Mouse (Mus musculus) cerebellum, postnatal 4 days (tissue): ENCODE measurements around the gene Ift122.

Source experiments
- DNase-seq, 2 experiments: peaks; one replicate each; pipeline ENCODE4 v3.0.0; 2022; ENCODE audit warnings: low spot score in 2 of 2, mixed read lengths in 1 of 2

Ift122 gene

GRCm38 (mm10) chr6:115853091-115853813 is at the start of gene Ift122, which contains the start of gene Mbd4:
TSS of gene Ift122 (plus strand) at chr6:115853470.
TSS of gene Mbd4 (minus strand) at chr6:115853371.
- DNase-seq: peak; percentile 85 to 96

DNA sequence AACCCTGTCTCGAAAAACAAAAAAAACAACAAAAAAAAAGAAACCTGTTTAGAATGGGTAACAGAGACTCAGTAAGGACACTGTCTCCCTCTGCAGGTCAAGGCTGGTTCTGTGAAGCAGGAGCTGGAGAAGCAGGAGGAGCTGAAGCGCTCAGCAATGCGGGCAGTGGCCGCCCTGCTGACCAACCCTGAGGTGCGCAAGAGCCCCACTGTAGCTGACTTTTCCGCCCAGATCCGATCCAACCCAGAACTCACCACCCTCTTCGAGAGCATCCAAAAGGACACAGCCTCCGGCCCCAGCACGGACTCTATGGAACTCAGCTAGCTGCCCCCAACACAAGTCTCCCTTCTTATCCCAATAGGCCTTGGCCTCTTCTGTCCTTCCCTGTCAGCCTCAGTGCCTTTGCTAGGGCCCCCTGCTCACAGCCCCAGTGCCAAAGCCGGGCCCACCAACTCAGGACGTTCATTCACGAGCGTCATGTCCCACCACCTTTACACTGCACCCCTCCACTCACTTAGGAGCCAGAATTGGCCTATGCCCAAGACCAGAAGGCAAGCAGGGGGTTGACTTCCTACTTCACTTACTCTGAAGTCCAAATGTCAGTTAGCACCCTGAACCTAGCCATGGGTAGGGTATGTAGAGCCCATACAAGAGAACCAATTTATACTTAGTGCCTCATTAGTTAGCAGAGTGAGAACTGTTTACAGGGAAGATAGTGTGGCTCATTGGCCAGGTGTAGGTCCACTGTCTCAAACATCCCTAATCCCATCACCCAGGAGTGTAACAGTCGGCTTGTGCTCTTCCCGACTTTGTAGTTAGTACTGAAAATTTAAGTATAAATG is 49.5 kb upstream of the Ift122 start:
- peak in 1 of 2 experiments; percentile 72 for DNase-seq

DNA sequence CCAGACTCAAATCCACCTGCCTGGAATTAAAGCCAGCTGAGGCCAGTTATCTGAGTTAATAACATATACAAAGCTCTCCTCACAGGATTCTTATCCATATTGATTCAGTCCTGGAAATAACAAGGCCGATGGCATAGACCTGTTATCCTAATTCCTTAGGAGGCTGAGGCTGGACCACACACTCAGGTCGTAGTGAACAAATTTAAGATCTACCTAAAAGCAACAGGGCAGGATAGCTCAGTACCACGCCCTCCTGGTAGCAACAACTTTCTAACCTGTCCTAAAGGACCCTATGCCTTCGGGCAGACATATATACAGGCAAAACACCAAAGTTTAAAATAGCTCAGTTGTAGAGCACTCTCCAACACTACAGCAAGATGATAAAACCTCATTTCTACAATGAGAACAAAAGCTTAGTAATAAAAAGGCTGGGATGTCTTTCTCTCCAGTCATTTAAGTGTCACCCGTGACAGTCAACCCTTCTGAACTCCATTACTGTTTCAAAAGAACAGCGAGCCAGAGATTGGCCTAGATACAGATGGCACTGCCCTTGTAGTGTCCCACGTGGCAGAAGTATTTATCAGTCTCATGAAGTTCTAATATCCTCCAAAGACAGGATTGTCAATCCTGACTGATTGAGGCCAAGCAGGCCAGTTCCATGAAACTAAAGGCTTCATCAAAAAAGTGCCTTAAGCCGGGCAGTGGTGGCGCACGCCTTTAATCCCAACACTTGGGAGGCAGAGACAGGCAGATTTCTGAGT is 48.7 kb upstream of the Ift122 start:
- no peak for DNase-seq

DNA sequence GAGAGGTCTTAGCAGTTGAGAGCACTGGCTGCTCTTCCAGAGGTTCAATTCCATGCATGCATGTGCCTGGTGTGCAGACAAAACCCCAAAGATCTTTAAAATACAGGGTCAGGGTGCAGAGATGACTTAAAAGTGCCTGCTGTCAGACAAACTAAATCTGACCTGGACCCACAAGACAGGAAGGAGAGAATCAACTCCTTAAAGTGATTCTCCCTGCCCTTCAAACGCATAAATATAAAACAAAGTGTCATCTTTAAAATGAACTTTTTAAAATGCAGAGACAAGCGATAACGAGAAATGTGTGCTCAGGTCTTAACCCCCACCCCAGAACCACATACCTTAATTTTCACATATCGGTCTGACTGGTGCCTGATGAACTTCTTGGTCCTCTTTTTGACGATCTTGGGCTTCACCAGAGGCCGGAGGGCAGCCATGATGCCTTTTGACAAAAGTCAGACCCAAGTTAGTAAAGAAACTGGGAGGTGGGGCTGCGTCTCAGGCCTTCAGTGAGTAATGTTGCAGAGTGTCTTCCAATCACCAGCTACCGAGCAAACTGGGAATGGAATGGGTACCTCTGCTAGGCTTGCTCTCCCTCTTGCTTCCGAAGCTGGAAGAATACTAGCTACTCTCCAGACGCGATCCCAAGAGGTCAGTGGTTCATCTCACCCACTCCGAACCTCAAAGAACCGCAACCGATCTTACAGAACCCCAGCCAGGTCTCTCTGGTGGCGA is 45.6 kb upstream of the Ift122 start:
- no peak for DNase-seq

DNA sequence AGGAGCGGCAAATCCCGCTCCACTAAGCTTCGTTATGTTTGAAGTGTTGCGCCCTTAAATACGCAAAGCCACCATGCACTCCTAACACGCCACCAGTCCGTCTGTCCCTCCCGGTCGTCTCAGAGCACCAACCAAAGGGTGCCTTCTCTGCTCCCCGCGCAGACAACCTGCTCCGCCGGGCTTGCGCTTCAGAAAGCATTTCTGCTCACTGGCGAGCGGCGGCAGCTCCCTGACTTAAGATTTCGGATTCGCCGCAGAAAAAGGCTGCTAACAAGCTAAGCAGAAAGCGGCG is 45.1 kb upstream of the Ift122 start:
- DNase-seq: no peak

DNA sequence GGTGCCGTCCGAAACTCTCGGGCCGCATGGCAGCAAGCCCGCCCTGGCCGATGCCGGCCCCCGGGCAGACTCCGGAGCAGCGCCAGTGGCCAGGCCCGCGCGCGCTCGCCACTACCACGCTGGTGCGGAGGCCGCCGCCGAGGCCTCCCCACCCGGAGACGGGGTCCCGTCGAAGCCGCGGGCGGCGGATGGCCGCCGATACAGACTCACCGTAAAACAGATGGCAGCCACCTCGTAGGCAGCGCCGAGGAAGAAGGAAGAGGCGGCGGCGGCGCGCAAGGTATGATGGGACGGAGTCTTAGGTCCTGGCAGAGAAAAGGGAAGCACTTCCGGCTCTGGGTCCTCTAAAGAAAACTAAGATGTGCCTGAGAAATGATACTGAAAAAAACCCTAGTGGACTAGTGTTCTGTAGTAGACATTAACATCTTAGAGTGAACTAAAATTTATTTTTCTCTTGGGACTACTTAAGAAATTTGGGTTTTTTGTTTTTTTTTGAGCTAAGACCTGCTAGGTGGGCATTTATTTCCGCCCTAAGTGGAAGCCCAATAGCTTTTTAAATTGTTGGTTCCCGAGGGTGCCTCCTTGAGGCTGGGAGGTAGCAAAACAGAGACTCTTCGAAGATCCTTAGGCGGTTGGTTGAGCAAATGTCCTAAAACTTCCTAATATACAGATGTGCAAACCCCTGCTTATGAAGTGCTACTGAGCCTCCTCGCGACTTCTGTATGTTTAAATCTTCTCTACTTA is 44.6 kb upstream of the Ift122 start, which contains the start of gene Rpl32:
TSS of gene Rpl32 (minus strand) at position 260 of the 744 bp plus-strand sequence.
- DNase-seq: peak; percentile 59 to 82

- no peak for DNase-seq
These were observed 41.7 kb upstream of the Ift122 start for GRCm38 (mm10) chr6:115811606-115812005.

DNA sequence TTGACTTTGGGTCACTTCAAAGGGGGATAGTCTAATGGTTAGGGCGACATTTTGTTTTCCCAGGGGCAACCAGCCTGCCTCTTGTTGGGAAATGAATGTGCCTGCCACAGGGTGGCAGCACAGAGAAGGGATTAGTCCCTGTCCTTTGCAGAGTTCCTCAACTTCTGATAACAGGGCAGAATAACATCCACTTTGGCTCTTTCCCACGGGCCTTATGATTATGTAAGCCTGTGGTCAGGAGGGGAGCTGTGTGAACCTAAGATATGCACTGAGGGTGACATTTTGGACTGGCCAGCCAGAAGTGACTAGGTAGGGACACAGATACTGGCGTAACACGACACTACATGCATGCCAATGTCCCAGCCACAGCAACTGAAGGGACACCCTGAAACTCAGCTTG is 39.2 kb upstream of the Ift122 start:
- peak in 1 of 2 experiments; percentile 50 for DNase-seq

GRCm38 (mm10) chr6:115815041-115815440 is 38.2 kb upstream of the Ift122 start:
- no peak for DNase-seq

DNA sequence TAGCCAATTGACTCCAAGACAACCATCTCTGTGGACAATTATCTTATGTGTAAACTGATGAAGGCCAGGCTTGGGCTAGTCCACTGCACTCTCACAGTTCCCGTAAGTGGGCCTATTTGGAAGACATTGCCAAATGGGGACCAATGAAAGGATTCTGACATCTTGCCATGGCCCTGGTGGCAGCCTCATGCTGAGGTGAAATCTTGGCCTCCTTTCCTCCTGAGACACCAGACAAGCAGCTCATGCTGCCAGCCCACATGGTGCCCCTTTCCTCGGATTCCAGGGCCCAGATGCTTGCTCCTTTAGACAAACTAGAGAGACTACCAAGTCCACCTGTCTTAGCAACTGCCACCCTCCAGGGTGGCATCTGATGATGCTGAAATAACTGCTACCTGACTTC is 35.1 kb upstream of the Ift122 start:
- DNase-seq: no peak

- DNase-seq: no peak
These were observed 31.9 kb upstream of the Ift122 start for GRCm38 (mm10) chr6:115821216-115821993.

DNA sequence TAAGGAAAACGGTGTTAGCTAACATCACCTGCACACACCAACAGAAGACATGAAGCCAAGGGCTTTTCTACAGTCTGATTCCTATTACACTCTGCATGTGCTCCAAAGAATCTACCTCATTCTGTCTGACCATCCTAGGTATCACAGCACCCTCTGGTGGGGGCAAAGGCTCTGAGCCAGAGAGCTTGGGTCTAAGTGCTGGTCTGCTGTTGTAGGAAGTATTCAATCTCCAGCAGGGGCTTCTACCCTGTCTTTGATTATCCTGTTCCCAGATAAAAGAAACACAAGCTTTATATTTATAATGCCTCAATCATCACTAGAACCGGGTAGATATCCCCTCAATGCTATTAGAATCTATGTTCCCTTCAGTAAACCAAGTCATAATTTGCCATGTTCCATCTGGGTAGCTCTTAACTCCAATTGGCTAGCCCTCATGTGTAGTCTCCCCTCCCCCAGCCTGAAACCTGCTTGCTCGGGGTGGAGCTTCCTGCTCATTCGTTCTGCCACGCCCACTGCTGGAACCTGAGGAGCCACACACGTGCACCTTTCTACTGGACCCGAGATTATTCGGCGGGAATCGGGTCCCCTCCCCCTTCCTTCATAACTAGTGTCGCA is 29.3 kb upstream of the Ift122 start:
- peak in 1 of 2 experiments; percentile 55 for DNase-seq

DNA sequence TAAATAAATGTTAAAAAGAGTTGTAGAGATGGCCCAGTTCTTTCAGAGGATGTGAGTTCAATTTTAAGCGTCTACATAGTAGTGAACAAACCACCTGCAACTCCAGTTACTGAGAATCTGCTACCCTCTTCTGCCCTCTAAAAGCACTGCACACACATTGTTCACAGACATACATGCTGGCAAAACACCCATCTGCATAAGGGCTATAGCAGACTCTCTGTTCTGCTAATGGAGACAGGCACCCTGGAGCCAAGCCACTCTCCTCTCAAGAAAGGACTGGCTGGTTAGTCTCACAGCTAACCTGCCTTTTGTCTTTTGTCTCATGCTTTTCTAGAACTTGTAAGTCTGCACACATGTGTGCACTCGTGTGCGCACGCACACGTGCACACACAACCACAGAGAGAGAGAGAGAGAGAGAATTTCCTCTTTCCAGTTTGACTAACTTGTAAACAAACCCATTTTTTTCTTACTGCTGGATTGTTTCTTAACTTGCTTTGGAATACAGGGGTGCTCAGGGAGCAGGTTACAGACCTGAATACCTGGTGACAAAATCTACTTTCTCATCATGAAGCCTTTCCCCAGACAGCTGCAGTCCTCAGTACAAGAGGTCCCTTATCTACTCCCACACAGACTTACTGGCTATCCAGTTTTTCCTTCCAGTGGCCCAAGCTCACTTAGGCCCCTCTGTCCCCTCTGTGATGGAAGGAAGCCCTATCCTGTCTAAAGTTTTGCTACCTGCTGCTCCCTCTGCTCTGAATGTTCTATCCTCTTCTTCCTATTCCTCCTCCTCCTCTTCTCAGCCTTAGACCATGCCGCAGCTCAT is 22.3 kb upstream of the Ift122 start:
- no peak for DNase-seq

DNA sequence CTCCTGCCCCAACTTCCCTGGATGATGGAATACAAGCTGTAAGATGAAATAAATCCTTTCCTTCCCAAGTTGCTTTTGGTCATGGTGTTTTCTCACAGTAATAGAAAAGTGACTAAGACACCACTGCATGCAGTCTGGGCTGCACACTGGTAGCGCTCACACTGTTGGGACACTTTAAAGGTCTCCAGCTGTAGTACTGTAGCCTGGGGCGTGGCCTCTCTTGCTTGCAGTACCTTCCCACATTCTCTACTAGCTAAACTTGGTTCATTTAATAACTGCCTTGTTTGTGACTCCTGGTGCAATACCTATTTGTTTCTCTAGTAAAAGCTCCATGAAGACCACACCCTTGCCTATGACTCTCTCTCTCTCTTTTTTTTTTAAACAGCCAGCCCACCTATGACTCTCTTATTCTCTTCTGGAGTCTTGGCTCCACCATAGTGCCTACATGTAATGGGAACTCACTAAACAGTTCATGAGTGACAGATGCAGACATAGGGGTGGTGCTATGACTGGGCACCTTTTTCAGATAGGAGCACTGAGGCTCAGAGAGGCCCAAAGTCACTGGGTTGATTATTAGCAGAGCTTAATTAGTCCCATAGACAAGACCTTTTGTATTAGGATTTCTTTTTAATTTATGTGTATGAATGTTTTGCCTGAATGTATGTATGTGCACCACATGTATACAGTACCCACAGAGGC is 21.0 kb upstream of the Ift122 start:
- no peak for DNase-seq

DNA sequence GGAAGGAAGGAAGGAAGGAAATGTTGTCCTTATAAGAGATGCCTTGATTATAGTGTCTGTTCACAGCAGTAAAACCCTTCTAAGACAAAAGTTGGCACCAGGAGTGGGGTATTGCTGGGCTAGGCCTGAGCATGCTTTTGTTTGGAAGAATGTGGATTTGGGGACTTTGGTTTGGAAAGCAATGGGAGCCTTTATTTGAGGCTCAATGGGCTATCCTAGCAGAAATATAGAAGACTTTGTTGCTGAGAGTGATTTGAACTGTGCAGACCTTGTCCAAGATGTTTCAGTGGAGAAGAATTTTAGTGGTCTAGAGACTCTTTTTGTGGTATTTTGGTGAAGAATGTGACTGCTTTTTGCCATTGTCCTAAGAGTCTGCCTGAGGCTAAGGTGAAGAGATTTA is 19.4 kb upstream of the Ift122 start:
- no peak for DNase-seq

- DNase-seq: peak in 1 of 2 experiments; percentile 42
These were observed 15.1 kb upstream of the Ift122 start, which contains the start of gene Efcab12 for GRCm38 (mm10) chr6:115838161-115838597. TSS of gene Efcab12 (minus strand) at chr6:115838412.

DNA sequence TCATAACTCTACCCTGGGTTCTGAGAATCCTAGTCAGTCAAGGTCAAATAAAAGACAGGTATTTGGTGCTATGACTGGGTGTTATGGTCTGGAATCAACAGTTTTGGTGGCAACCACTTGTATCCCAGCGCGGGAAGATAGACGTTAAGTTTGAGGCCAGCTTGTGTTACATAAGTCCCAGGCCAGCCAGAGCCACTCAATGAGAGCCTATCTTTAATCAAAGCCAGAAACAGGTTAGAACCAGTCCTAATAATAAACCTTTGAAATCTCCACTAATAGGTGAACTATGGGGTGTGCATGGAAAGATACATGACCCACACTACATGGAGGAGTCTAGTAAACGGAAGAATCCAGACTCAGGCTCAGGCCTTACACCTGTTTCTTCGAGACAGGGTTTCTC is 14.5 kb upstream of the Ift122 start:
- DNase-seq: no peak

- no peak for DNase-seq
These were observed 8.3 kb upstream of the Ift122 start for GRCm38 (mm10) chr6:115845006-115845405.
